Mouse (Mus musculus) G1E (cell line): ENCODE data around the gene Dynlrb2.

Experiments used
- CTCF ChIP-seq: IDR thresholded peaks from 2 replicates; pipeline ENCODE4 v1.5.1; 2012; ENCODE audit warnings: low read depth, low read length, inconsistent platforms, mixed read lengths
- GATA1 ChIP-seq: IDR thresholded peaks from 2 replicates; pipeline ENCODE4 v1.6.1; 2012; ENCODE audit warnings: borderline replicate concordance, low read length, inconsistent platforms, mixed read lengths
- POLR2AphosphoS5 ChIP-seq: IDR thresholded peaks from 2 replicates; pipeline ENCODE4 v1.6.1; 2012; ENCODE audit warnings: low read depth, low read length, inconsistent platforms; ENCODE audit not compliant: insufficient replicate concordance
- TAL1 ChIP-seq: conservative IDR thresholded peaks from 2 replicates; pipeline ENCODE4 v1.6.1; 2012; ENCODE audit warnings: low read depth, low read length, inconsistent platforms, mixed read lengths

DNA sequence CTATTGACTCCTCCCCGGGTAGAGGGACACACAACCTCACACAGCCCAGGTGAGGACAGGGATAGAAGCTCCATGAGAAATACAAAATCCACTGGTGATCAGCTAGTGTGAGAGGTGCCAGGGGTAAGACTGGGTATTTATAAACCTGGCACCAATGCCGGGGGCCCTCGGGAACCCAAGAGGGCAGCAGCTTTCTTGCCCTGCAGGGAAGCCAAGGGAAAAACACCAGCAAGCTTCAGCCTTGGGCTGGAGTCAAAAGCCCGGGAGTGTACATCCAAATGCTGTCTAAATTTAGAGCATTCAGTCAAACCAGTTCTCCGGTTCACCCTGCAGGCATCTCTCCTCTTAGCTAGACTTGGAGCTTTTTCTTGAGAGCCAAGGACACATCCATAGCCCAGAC is 38.1 kb downstream of the Dynlrb2 start:
- TF ChIP-seq CTCF (no peak), GATA1 (no peak), POLR2AphosphoS5 (no peak), TAL1 (no peak)
